Mouse (Mus musculus) hindbrain, embryonic 16.5 days (tissue): ENCODE data around the gene Zfpm1. TPM values are rescaled to one million over a fixed set of nuclear protein-coding genes. Genes with fewer than 3 reads are reported as not detected.

ENCODE experiments used
- ATAC-seq: fragments of 200-750 bp; cut with Nextera tagmentation; 2 replicates; pipeline ENCODE4 v1.8.0; 2017; ENCODE audit warnings: moderate TSS enrichment, moderate library complexity
- H3K27ac ChIP-seq: fragments of 300-500 bp; sonication (generic); 2 replicates; pipeline ENCODE4 v1.5.1; 2014; ENCODE audit warnings: low read depth, mild to moderate bottlenecking, control low read depth, low read length, moderate library complexity
- H3K27me3 ChIP-seq: fragments of 300-500 bp; sonication (generic); replicated peaks from 2 replicates; pipeline ENCODE4 v1.6.1; 2014; ENCODE audit warnings: low read length; ENCODE audit not compliant: control insufficient read depth, insufficient read depth
- H3K36me3 ChIP-seq: fragments of 300-500 bp; sonication (generic); 2 replicates; pipeline ENCODE4 v1.6.1; 2014; ENCODE audit warnings: mild to moderate bottlenecking, low read length, moderate library complexity, mixed read lengths; ENCODE audit not compliant: control insufficient read depth, insufficient read depth
- H3K4me1 ChIP-seq: fragments of 300-500 bp; sonication (generic); 2 replicates; pipeline ENCODE4 v1.6.1; 2014; ENCODE audit warnings: low read depth, low read length; ENCODE audit not compliant: control insufficient read depth, insufficient read depth
- H3K4me2 ChIP-seq: fragments of 300-500 bp; sonication (generic); 2 replicates; pipeline ENCODE4 v1.6.1; 2014; ENCODE audit warnings: mild to moderate bottlenecking, low read length, control low read depth, moderate library complexity
- H3K4me3 ChIP-seq: fragments of 300-500 bp; sonication (generic); 2 replicates; pipeline ENCODE4 v1.5.1; 2014; ENCODE audit warnings: mild to moderate bottlenecking, low read length, control low read depth, moderate library complexity
- H3K9ac ChIP-seq: fragments of 300-500 bp; sonication (generic); 2 replicates; pipeline ENCODE4 v1.6.1; 2014; ENCODE audit warnings: low read depth, mild to moderate bottlenecking, control low read depth, low read length, moderate library complexity
- H3K9me3 ChIP-seq: fragments of 300-500 bp; sonication (generic); 2 replicates; pipeline ENCODE4 v1.6.1; 2014; ENCODE audit warnings: mild to moderate bottlenecking, low read length, moderate library complexity; ENCODE audit not compliant: control insufficient read depth
- WGBS: fragments of 180-500 bp; shearing (Covaris S2); extraction: QIAGEN DNeasy Blood & Tissue Kit; methylation state at CpG from one replicate; pipeline ENCODE4 v1.1.7; 2014; 5-methylcytosine and 5-hydroxymethylcytosine counted together
- polyA plus RNA-seq: library from polyadenylated mRNA; unstranded; fragments of >200 nt; fragmentation: Nextera tagmentation; extraction: Ambion mirVana; gene quantifications from 2 replicates; pipeline ENCODE4 v1.2.1, GENCODE M21; 2015

Gene Zfpm1
- polyA plus RNA-seq, 1 experiment from 2014 or later = 0.75 TPM

DNA sequence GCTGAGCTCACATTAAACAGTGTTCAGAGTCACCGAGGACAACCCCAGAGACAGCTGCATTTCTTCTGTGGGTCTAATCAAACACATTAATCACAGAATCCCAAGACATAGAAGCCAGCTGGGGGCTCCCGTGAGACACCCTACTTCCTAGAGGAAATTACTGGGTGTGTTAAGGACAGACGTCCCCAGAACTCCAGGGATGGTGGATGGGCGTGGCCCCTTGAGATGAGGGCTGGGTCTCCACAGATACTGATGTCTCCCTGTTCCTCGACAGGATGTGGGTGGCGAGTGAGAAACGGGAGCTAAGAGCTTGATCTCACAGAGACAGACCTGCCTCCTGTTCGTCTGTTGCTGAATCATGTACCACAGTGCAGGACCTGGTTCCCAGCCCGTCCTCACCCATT is 60.9 kb downstream of the Zfpm1 start:
- ATAC-seq = no peak
- Histone ChIP-seq H3K9ac (peak overlapping the region; percentile 23; the same call in 1 of the 2 replicates), H3K9me3 (no peaks in the 10 kb centered on the region), H3K4me2 (peak overlapping the region; percentile 44), H3K27ac (no peak overlapping the region), H3K27me3 (peaks cover 10% of the 10 kb centered on the region), H3K4me1 (peaks cover 11% of the 10 kb centered on the region), H3K4me3 (no peak overlapping the region), H3K36me3 (no peaks in the 10 kb centered on the region)
- 4% methylated on average over 9 of the region's 9 CpGs for WGBS

DNA sequence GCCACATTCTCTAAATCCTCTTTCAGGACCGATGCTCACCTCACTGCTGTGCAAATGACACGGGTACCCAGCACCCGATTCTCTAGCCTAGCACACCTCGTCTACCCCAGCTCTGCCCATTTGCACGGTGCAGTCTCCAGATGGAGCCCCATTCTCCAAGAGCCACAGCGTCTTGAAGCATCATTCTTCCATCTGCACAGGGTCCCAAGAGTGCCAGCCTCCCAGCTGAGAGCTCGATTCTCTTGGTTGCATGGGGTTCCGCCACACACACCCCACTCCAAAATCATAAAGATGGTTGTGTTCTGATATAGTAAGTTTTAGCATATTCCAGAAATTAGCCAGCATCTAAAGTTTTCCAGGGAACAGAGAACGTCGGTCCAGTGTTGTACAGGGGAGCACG is 61.4 kb downstream of the Zfpm1 start:
- Histone ChIP-seq H3K4me2 (peak overlapping the region; percentile 44), H3K4me3 (peak overlapping the region; percentile 23), H3K4me1 (peaks cover 11% of the 10 kb centered on the region), H3K9me3 (no peaks in the 10 kb centered on the region), H3K27me3 (peaks cover 5% of the 10 kb centered on the region), H3K9ac (no peak overlapping the region), H3K36me3 (no peaks in the 10 kb centered on the region), H3K27ac (no peak overlapping the region)
- no peak for ATAC-seq
- WGBS = 4% methylated on average over 11 of the region's 11 CpGs

DNA sequence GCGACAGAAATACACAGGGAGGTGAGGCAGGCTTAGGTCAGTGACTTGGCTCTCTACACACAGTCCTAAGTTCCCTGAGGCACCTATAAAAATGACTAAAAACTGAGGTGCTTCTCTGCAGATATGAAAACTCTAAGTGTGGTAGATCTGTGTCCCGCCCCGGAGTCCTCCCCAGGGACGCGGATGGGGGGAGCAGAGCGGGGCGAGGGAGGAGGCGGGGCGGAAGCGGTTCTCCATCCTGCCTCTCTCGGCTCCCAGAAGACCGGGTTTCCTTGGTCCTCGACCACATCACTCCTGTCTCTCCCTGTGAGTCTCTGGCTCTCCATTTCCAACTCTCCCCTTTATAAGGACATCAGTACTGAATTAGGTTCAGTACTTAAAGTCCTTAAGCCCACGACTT is 61.8 kb downstream of the Zfpm1 start:
- Histone ChIP-seq H3K9ac (0 out of 2 replicates have a peak overlapping the region, but pooled peaks have one; percentile 7), H3K4me1 (peaks cover 11% of the 10 kb centered on the region), H3K4me3 (peak overlapping the region; percentile 23), H3K9me3 (no peaks in the 10 kb centered on the region), H3K27me3 (peaks cover 2% of the 10 kb centered on the region; the same call in 1 of the 2 replicates), H3K27ac (no peak overlapping the region), H3K4me2 (peak overlapping the region; percentile 44), H3K36me3 (no peaks in the 10 kb centered on the region)
- WGBS = 0% methylated on average over 10 of the region's 14 CpGs
- no peak for ATAC-seq

DNA sequence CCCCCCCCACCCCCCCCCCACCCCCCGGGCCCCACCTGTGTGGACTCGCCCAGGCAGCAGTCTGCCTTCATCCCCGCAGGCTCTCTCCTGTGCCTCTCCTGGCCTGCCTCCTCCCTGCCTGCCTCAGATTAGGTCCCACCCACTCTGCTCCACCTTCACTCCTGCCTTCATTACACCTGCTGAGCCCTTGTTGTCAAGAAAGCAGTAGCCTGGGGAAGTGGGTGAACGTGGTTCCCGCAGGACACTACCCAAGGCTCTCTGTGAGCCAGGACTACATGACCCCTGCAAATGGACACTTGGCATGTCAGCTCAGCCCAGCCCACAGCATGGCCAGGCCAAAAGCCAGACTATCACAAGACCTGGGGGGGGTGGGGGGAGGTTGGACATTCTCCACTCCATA is 62.3 kb downstream of the Zfpm1 start:
- Histone ChIP-seq H3K27me3 (0 out of 2 replicates have a peak, but pooled peaks cover 2% of the 10 kb centered on the region), H3K4me3 (no peak overlapping the region), H3K9me3 (no peaks in the 10 kb centered on the region), H3K4me2 (peak overlapping the region; percentile 44; the same call in 1 of the 2 replicates), H3K9ac (no peak overlapping the region), H3K36me3 (no peaks in the 10 kb centered on the region), H3K4me1 (peaks cover 11% of the 10 kb centered on the region), H3K27ac (no peak overlapping the region)
- WGBS = 5% methylated on average over 2 of the region's 5 CpGs
- no peak for ATAC-seq

DNA sequence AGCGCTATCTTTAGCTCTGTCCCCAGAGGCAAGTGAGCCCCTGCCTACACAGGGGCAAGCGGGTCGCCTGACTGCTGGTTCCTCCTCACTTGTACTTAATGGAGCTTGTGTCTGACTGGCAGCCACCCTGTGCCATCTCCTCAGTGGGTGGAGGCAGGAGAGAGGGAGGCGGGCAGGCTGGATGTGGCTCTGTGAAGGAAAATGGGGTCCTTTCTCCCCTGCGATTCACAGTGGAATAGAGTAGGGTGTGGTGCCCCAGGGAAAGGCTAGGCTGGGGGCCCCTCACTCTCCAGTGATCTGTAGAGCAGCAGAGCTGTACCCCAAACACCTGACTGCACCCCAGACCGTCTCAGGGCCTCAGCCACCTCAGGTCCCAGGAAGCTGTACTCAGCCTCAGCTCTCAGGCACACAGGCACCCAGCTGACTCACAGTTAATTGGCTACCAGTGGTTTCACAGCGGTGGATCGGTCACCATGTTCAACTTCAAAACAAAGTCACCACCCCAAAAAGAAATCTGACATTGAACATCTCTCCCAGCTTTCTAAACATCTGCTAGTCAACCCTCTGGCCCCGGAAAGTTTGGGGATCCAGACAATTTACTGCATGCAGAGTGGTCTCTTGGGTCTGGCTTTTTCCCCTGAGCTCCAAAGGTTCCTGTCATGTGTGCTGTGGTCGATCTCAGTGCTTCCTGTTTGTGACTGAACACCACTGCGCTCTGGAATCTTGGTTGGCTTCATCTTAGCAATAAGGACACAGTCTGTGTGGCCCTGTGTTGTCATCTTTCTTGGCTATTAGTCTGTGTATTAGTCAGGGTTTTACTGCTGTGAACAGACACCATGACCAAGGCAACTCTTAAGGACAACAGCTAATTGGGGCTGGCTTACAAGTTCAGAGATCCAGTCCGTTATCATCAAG is 63.5 kb downstream of the Zfpm1 start:
- Histone ChIP-seq H3K4me2 (no peak overlapping the region), H3K36me3 (no peaks in the 10 kb centered on the region), H3K9me3 (no peaks in the 10 kb centered on the region), H3K4me1 (peaks cover 11% of the 10 kb centered on the region), H3K4me3 (no peak overlapping the region), H3K27me3 (0 out of 2 replicates have a peak, but pooled peaks cover 2% of the 10 kb centered on the region), H3K9ac (no peak overlapping the region), H3K27ac (no peak overlapping the region)
- no peak for ATAC-seq
- 57% methylated on average over 12 of the region's 12 CpGs for WGBS

DNA sequence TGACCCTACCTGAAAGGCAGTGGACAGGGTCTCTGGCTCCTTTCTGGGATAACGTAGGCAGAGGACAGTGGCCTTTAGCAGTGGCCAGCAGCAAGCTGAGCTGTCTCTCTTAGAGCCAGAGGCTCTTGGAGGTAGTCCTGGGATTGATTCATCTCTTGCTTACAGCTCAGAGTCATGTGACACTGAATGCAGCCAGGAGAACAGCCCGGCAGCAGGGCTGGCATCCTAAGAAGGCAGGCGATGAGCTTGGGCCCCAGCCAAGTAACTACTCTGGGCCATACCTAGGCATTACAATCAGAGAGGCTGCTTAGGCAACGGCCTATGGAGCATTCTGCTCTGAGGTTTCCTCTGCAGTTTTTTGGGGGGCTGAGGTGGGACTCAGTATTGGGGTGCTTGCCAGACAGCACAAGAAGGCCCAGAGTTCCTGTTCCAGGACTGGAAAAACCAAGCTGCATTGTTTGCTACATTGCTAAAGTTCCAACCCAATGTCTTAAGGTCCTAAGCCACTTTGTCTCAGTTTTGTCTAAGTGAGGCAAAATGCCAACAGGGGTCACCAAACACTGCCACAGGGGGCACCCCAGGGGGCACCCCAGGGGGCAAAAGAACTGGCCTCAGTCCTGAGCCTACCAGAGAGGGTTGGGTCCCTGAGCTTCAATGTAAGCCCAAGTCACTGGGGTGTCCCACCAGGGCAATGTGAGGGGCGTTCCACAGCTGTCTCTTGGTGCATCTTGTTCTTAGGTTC is 66.0 kb downstream of the Zfpm1 start:
- Histone ChIP-seq H3K4me2 (no peak overlapping the region), H3K27me3 (0 out of 2 replicates have a peak, but pooled peaks cover 2% of the 10 kb centered on the region), H3K9me3 (no peaks in the 10 kb centered on the region), H3K36me3 (no peaks in the 10 kb centered on the region), H3K27ac (no peak overlapping the region), H3K4me1 (peaks cover 8% of the 10 kb centered on the region), H3K4me3 (no peak overlapping the region), H3K9ac (no peak overlapping the region)
- peak; percentile 74 for ATAC-seq
- 53% methylated on average over 5 of the region's 5 CpGs for WGBS

DNA sequence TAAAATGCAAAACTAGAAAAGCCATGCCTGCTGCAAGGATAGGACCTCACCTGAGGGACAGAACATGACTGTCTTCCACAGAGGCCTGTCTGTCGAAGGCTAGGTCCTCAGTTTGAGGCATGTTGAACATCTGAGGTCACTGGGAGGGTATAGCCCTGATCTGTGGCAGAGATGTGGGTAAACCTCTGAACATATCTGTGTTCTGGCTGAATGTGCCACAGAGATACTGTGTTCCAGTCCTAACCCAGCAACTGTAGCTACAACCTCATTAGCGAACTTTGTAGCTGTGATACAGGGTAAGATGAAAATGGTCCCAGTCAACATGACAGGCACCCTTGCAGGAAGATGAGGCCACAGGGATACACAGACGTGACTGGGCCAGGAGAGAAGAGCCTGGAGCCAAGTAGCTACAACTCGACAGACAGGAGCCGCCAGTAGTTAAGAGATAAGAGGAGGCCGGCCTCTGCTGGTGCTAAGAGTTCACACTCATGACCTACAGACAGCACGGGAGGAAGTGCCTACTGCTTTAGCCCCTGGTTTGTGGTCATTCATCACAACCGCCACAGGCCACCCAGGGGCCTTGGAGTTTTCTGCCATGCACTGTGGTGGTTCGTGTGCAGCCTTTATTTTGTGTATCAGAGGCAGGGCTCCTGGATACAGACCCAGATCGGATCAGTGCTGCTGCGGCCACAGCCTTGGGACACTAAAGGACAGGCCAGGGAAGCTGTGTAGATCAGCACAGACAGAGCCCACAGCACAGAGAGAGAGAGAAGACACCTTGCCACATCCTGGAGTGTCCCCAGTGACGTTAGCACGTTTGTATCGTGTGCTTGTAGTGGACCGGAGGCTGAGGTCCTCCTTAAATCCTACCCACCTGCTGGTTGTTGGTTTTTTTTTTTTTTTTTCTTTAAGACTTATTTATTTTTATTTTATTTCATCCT is 67.7 kb downstream of the Zfpm1 start:
- 49% methylated on average over 15 of the region's 15 CpGs for WGBS
- no peaks in the 10 kb centered on the region for H3K27me3 ChIP-seq
- no peak overlapping the region for H3K9ac ChIP-seq
- no peak overlapping the region for H3K4me3 ChIP-seq
- no peak overlapping the region for H3K4me2 ChIP-seq
- ATAC-seq = no peak
- no peaks in the 10 kb centered on the region for H3K36me3 ChIP-seq
- H3K4me1 ChIP-seq = no peaks in the 10 kb centered on the region; the same call in none of the 2 replicates
- H3K9me3 ChIP-seq = no peaks in the 10 kb centered on the region
- no peak overlapping the region for H3K27ac ChIP-seq

DNA sequence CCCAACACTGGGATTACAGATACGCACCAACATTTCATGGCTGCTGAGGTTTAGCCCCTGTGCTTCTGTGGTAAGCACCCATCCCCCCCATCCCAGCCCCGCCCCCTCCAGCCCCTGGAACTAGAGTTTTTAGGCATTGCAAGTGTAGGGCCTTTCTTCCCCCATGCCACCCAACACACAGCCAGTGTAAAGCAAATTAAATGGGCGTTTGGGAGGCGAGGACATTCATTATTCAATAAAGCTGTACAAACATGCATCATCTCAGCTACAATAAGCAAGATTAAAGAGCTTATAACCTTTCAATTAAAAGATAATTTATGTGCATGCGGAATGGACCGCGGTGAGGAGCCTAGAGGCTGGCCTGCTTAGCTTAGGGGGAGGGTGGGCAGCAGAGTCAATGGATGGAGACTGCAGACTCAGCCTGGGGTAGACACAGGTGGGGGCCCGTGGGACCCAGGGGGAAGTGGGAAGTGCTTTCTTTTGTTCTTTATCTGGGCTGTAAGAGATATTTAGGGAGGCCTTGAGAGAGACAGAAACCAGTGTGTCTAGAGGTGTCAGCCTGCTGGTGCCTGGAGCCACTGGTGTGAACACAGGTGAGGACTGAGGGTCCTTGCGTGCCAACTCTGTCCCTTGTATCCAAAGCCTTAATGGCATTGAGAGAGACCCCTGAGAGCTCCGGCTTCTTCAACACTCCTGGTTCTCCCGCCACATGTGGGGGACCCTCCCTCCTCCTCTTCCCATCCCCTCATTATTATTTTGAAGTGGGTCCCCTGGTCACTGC is 68.6 kb downstream of the Zfpm1 start:
- Histone ChIP-seq H3K27ac (no peak overlapping the region), H3K9me3 (no peaks in the 10 kb centered on the region), H3K4me3 (no peak overlapping the region), H3K4me1 (no peaks in the 10 kb centered on the region; the same call in none of the 2 replicates), H3K9ac (no peak overlapping the region; the same call in 1 of the 2 replicates), H3K4me2 (no peak overlapping the region), H3K36me3 (no peaks in the 10 kb centered on the region), H3K27me3 (no peaks in the 10 kb centered on the region)
- no peak; the same call in 1 of the 2 replicates for ATAC-seq
- whole genome bisulfite sequencing = 27% methylated on average over 11 of the region's 11 CpGs
